Mouse (Mus musculus) cerebellum, adult 2 months (tissue): ENCODE results near the gene Med18.

Experiments
- CTCF ChIP-seq: fragments of 200-500 bp; IDR thresholded peaks from 2 replicates; pipeline ENCODE4 v1.5.1; 2011; ENCODE audit warnings: low read depth, mild to moderate bottlenecking, control low read depth, low read length, moderate library complexity, borderline replicate concordance; ENCODE audit not compliant: insufficient read depth
- POLR2A ChIP-seq: fragments of 200-500 bp; IDR thresholded peaks from 2 replicates; pipeline ENCODE4 v1.6.1; 2011; ENCODE audit warnings: low read length, control low read depth, borderline replicate concordance; ENCODE audit not compliant: insufficient read depth

- no peak for TF ChIP-seq CTCF
- TF ChIP-seq POLR2A, result no peak
These were observed 39.0 kb downstream of the Med18 start for GRCm38 (mm10) chr4:132424765-132425164.
